Mouse (Mus musculus): Measurements from ENCODE around the gene Idh2. TPM values are rescaled to one million over a fixed set of nuclear protein-coding genes. Genes with fewer than 3 reads are reported as not detected.
A peak's percentile ranks its signal among the peaks of the same experiment; 100 is the strongest.

Idh2 gene
- 299 and 313 TPM in 2 replicates for polyA plus RNA-seq (2016; fragmentation: Nextera tagmentation; extraction: Ambion mirVana)

DNA sequence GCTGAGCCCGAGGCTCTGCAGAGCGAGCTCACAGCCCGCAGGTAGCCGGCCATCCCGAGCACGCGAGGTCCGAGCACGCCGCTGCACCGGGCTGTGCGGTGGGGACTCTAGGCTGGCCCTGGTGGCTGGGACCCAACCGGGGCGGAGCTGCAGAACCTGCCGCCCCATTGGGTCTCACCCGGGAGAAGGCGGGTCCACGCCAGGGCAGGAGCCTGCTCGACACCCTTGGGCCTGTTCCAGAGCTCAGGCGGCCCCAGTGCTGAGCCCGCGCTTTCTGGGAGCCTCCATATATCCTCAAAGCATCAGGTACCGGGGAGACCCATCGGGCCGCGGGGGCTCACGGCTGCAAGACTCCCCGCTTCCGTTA lies at the start of gene Idh2:
TSS of gene Idh2 (minus strand) at position 169 of the 367 bp plus-strand sequence.
- H3K4me1 ChIP-seq = peaks cover 25% of the 10 kb centered on the region
- H3K36me3 ChIP-seq = no peaks in the 10 kb centered on the region

DNA sequence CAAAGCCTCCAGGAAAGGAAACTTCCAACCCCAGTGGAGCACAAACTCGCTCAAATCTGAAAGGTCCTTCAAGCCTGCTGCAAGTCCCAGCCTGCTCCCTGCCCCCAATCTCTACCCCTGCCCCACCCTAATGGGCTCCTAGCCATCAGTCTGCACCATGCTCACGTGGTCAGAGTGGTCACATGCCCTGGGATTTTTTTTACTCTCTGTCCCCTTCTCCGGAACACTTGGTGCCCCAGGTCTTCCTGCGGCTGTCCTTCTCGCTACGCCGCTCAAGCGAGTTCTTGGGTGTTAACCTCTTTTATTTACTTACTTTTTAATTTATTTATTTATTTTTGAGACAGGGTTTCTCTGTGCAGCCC lies 45.7 kb upstream of the Idh2 start:
- Histone ChIP-seq H3K9me3 (no peaks in the 10 kb centered on the region), H3K36me3 (no peaks in the 10 kb centered on the region), H3K4me3 (no peak overlapping the region), H3K4me1 (peaks cover 5% of the 10 kb centered on the region), H3K27ac (no peak overlapping the region), H3K4me2 (replicated peaks) (no peak overlapping the region), H3K9ac (no peak overlapping the region), H3K27me3 (replicated peaks) (no peaks in the 10 kb centered on the region)
- 78% methylated on average over 8 of the region's 8 CpGs for WGBS
- no peak for ATAC-seq (ENCODE audit: low FRiP score, low read depth)

More for the DNA sequence above, at the start of gene Idh2:
- peak within 1 kb of the TSS; percentile 83 for H3K4me2 ChIP-seq (replicated peaks)
- peak; percentile 96 for ATAC-seq (ENCODE audit: low FRiP score, low read depth)
- H3K9me3 ChIP-seq = no peaks in the 10 kb centered on the region
- no peaks in the 10 kb centered on the region for H3K27me3 ChIP-seq (replicated peaks)
- peak within 1 kb of the TSS; percentile 98 for H3K9ac ChIP-seq
- peak within 1 kb of the TSS; percentile 82 for H3K27ac ChIP-seq
- peak within 1 kb of the TSS; percentile 92 for H3K4me3 ChIP-seq
- 0% methylated on average over 29 of the region's 29 CpGs for whole genome bisulfite sequencing

DNA sequence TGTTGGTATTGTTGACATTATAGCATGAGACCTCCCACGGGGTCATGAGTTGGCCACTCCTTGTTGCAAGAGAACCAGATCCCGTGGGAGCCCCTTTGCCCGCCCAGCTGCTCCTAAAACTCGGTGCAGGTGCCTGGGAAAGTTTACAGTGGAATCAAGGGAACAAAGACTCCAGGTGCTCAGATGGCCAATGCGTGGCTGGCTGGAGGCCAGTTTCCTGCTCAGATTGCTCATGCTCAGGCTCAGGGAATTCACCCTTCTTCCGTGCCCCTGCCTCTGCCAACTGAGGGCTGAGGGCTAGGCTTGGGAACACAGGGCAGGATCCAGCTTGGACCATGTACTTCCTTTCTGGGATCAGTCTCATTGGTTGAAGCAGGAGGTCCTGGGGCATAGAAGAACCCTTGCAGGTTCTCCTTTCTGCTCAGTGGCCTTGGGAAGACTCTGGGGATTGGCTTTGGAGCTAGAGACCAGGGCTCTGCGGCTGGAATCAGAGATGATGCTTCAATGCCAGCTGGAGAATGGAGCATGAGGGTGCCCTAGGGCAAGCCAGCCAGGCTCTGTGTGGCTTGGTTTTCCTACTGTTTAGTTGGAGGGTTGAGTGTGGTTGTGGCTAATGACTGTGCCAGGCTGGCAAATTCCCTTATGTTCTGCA lies 45.2 kb upstream of the Idh2 start:
- Histone ChIP-seq H3K9me3 (no peaks in the 10 kb centered on the region), H3K4me3 (no peak overlapping the region), H3K4me2 (replicated peaks) (no peak overlapping the region), H3K27ac (no peak overlapping the region), H3K27me3 (replicated peaks) (no peaks in the 10 kb centered on the region), H3K4me1 (peaks cover 5% of the 10 kb centered on the region), H3K9ac (no peak overlapping the region), H3K36me3 (no peaks in the 10 kb centered on the region)
- no peak for ATAC-seq (ENCODE audit: low FRiP score, low read depth)
- WGBS = 80% methylated on average over 7 of the region's 7 CpGs

DNA sequence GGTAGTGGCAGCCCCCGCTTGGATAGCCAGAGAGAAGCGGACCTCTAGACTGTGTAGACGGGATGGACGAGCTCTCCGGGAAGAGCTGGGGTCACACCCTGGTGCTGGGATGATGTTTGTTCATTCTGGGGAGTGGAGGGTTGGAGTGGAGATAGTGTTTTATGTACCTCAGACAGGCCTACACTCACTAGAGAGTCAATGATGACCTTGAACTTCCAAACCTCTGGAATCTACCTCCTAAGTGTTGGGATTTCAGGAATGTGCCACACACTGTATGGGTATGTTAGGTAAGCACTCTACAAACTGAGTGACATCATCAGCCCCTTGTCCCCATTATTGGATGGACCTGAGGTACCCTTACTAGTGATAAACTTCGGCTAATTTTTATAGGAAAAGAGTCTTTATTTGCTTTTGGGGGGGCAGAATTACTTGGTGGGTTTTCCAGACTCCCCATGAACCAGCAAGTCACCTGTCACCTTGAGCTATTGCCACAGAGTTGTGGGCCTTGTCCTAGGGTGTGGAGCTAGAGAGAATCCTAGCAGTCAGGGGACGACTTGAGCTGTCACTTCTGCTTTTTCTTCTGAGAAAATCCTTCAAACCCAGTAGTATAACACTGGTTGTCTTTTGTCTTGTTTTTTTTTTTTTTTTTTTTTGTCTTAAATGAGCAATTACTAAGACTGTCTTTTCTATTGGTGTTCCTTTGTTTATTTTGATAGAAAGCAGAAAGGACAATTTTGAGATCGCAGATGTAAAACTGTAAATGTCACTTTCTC lies 43.5 kb upstream of the Idh2 start:
- 87% methylated on average over 8 of the region's 8 CpGs for WGBS
- no peak overlapping the region for H3K27ac ChIP-seq
- H3K4me1 ChIP-seq = peaks cover 5% of the 10 kb centered on the region
- H3K9me3 ChIP-seq = no peaks in the 10 kb centered on the region
- H3K27me3 ChIP-seq (replicated peaks) = no peaks in the 10 kb centered on the region
- H3K9ac ChIP-seq = no peak overlapping the region
- H3K4me3 ChIP-seq = no peak overlapping the region
- H3K36me3 ChIP-seq = no peaks in the 10 kb centered on the region
- H3K4me2 ChIP-seq (replicated peaks) = no peak overlapping the region
- no peak for ATAC-seq (ENCODE audit: low FRiP score, low read depth)

DNA sequence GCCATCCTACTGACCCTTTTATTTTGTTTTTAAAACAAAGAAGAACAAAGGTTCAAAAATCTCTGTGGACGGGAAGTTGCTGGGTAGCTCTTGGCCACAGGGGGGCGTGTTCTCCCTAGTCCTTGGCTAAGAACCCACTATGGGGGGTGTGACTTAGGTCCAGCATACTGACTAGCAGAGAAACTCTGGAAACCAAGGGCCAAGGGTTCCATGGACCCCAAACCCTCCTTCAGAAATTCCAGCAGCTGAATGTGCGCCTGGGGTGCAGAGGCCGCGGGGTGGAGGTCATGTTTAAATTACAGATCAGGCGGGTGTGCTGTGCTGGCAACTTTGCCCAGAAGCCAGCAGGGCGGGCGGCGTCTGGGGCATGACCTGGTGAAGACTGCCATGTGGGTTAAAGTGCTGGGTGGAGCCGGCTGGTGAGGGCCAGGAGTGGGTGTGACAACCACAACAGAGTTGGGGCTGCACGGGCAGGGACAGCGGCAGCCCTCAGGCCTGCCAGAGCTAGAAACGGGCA lies 41.6 kb upstream of the Idh2 start:
- no peak for ATAC-seq (ENCODE audit: low FRiP score, low read depth)
- Histone ChIP-seq H3K9me3 (no peaks in the 10 kb centered on the region), H3K4me3 (no peak overlapping the region), H3K27ac (no peak overlapping the region), H3K36me3 (no peaks in the 10 kb centered on the region), H3K4me1 (peaks cover 5% of the 10 kb centered on the region), H3K4me2 (replicated peaks) (no peak overlapping the region), H3K27me3 (replicated peaks) (no peaks in the 10 kb centered on the region), H3K9ac (no peak overlapping the region)
- 52% methylated on average over 13 of the region's 13 CpGs for WGBS

DNA sequence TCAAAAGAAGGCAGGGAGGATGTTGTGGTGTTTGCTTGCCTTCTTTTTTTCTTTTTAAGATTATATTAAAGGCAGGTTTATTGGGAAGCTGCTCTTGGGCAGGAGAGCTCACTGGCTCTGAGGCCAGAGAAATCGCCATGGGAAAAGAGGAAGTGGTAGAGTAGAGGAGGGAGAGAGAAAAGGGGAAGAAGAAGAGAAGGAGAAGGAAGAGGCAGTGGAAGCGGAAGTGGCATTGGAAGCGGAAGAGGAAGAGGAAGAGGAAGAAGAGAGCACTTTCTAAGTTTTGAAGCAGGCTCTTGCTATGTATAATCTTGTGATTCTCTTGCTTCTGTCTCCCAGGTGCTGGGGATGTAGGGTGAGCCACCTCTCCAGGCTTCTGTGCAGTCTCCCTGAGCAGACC lies 39.5 kb upstream of the Idh2 start:
- H3K36me3 ChIP-seq = no peaks in the 10 kb centered on the region

DNA sequence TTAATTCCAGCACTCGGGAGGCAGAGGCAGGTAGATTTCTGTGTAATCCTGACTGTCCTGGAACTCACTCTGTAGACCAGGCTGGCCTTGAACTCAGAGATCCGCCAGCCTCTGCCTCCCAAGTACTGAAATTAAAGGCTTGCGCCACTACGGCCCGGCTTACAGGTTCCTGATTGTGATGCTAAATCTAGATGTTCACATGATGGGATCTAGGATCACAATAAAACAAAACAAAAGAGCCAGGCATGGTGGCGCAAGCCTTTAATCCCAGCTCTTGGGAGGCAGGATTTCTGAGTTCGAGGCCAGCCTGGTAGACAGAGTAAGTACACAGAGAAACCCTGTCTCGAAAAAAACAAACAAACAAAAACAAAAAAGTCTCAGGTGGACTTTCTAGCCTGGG lies 37.6 kb upstream of the Idh2 start:
- no peak overlapping the region for H3K4me2 ChIP-seq (replicated peaks)
- H3K36me3 ChIP-seq = no peaks in the 10 kb centered on the region
- no peak overlapping the region for H3K4me3 ChIP-seq
- no peaks in the 10 kb centered on the region for H3K9me3 ChIP-seq
- 94% methylated on average over 8 of the region's 8 CpGs for WGBS
- no peaks in the 10 kb centered on the region for H3K27me3 ChIP-seq (replicated peaks)
- no peak for ATAC-seq (ENCODE audit: low FRiP score, low read depth)
- H3K9ac ChIP-seq = no peak overlapping the region
- H3K27ac ChIP-seq = no peak overlapping the region
- peaks cover 5% of the 10 kb centered on the region for H3K4me1 ChIP-seq

More for the DNA sequence above, 39.5 kb upstream of the Idh2 start:
- H3K27me3 ChIP-seq (replicated peaks) = no peaks in the 10 kb centered on the region
- peaks cover 5% of the 10 kb centered on the region for H3K4me1 ChIP-seq
- H3K27ac ChIP-seq = no peak overlapping the region
- no peak for ATAC-seq (ENCODE audit: low FRiP score, low read depth)
- no peak overlapping the region for H3K4me3 ChIP-seq
- H3K4me2 ChIP-seq (replicated peaks) = no peak overlapping the region
- H3K9ac ChIP-seq = no peak overlapping the region
- H3K9me3 ChIP-seq = no peaks in the 10 kb centered on the region
- 89% methylated on average over 3 of the region's 3 CpGs for WGBS

DNA sequence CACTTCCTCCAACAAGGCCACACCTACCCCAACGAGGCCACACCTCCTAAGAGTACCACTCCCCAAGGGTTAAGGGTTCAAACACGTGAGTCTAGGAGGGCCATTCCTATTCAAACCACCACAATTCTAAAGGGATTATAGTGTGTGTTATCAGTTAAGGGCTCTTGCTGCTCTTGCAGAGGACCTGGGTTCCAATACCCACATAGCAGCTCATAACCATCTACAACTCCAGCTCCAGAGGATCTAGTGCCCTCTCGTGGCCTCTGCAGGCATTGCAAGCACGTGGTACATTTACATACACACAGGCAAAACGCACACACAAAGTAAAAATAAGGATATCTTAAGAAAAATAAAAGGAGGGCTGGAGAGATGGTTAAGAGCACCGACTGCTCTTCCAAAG lies 37.0 kb upstream of the Idh2 start:
- Histone ChIP-seq H3K4me1 (peaks cover 4% of the 10 kb centered on the region), H3K27ac (no peak overlapping the region), H3K9me3 (no peaks in the 10 kb centered on the region), H3K27me3 (replicated peaks) (no peaks in the 10 kb centered on the region), H3K4me3 (no peak overlapping the region), H3K4me2 (replicated peaks) (no peak overlapping the region), H3K36me3 (no peaks in the 10 kb centered on the region), H3K9ac (no peak overlapping the region)
- no peak for ATAC-seq (ENCODE audit: low FRiP score, low read depth)
- WGBS = 64% methylated on average over 6 of the region's 6 CpGs

DNA sequence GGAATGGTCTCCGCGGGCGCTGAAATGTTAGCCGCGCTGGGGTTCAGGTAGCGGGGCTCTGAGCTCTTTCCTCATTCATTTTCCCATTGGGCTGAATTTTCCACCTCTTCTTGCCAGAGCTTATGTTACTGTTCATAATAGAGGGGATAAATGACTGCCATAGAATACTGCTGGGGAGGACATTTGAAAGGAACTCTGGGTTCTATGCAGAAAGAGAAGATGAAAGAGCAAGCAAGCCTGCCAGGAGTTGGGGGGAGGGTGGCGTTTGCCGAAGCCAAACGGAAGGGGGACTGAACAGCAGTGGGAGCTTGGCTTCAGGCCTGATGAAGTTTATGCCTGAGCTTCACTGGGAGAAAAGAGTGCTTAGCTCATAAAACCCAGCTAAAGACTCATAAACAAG lies 34.2 kb upstream of the Idh2 start:
- H3K27ac ChIP-seq = no peak overlapping the region
- no peak overlapping the region for H3K4me3 ChIP-seq
- H3K4me1 ChIP-seq = no peaks in the 10 kb centered on the region
- ATAC-seq (ENCODE audit: low FRiP score, low read depth) = no peak
- 61% methylated on average over 9 of the region's 9 CpGs for WGBS
- H3K36me3 ChIP-seq = no peaks in the 10 kb centered on the region
- H3K9me3 ChIP-seq = no peaks in the 10 kb centered on the region
- no peak overlapping the region for H3K4me2 ChIP-seq (replicated peaks)
- no peaks in the 10 kb centered on the region for H3K27me3 ChIP-seq (replicated peaks)
- H3K9ac ChIP-seq = no peak overlapping the region

DNA sequence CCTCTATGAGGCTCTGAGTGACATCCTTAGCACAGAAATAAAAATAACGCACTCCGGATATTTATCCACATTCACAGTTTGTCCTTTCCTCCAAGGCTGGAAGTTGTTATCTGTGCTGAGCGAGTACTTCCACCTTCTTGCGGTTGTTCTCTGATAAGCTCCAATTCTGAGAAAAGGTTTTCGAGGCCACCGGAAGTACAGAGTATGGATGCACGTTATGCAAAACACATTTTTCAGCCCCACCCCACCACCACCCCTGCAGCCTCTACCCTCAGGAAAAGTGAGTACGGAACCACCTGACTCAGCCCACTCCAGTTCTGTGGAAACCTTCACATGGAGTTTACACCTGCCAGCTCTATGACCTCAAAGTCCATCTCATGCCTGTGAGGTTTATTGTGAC lies 30.9 kb upstream of the Idh2 start:
- Histone ChIP-seq H3K9ac (no peak overlapping the region), H3K9me3 (no peaks in the 10 kb centered on the region), H3K4me1 (peaks cover 10% of the 10 kb centered on the region; the same call in 1 of the 2 replicates), H3K4me2 (replicated peaks) (no peak overlapping the region), H3K4me3 (no peak overlapping the region), H3K36me3 (no peaks in the 10 kb centered on the region), H3K27ac (no peak overlapping the region), H3K27me3 (replicated peaks) (no peaks in the 10 kb centered on the region)
- no peak for ATAC-seq (ENCODE audit: low FRiP score, low read depth)
- WGBS = 93% methylated on average over 8 of the region's 8 CpGs

DNA sequence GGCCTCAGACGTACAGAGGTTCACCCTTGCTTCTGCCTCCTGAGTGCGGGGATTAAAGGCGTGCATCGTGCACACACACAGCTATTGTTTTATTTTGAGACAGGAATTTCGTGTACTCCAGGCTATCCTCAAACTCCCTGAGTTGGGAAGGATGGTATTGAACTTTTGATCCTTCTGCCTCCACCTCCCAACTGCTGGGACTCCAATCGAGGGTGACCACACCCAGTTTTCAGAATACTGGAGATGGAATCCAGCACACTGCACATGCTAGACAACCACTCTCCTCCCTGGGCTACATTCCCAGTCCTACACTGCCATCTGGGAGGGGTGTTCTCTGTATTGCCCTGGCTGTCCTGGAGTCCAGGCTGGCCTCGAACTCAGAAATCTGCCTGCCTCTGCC lies 29.5 kb upstream of the Idh2 start:
- Histone ChIP-seq H3K27ac (no peak overlapping the region), H3K9me3 (no peaks in the 10 kb centered on the region), H3K4me1 (peaks cover 13% of the 10 kb centered on the region; the same call in 1 of the 2 replicates), H3K27me3 (replicated peaks) (no peaks in the 10 kb centered on the region), H3K36me3 (no peaks in the 10 kb centered on the region), H3K4me2 (replicated peaks) (no peak overlapping the region), H3K4me3 (no peak overlapping the region), H3K9ac (no peak overlapping the region)
- WGBS = 89% methylated on average over 7 of the region's 7 CpGs
- ATAC-seq (ENCODE audit: low FRiP score, low read depth) = no peak

DNA sequence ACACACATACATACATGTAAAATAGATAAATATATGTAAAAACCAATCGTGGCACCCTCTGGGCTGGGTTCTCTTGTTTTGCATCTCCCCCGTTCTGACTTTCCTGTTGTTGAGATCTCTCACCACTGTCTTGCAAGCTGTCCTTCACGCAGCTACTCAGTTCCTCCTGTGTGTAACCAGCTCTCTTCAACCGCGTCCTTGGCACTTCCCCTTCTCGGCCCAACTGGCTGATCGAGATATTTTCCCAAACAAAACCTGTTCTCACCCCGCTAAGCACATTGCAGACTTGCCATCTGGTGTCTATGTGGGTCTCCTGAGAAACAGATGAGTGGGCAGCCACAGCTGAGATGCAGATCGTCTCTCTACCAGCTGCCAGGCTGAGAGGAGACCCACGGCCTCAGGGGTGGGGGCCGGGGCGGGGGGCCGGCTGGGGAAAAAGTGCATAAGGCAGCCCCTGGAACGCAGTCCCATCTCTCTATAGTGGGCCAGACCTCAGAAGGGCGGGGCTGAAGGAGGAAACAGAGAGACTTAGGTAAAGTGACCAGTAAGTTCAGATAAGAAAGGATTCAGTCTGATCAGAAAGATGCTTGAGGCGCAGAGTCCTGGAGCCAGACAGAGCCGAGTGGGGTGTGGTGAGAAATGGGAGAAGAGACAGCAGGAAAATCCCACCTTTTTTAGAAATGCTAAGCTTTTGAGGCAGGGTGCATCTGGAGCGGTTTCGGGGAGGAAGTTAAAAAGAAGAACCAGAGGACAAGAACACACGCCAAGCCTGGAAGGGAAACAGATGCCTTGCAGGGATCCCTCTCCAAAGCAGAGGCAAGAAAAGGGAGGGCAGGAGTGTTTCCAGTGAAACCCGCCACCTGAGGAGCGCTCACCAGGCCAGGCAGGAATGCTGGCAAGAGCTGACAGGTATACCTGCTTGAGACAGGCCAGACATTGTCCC lies 28.4 kb upstream of the Idh2 start:
- no peaks in the 10 kb centered on the region for H3K9me3 ChIP-seq
- H3K4me1 ChIP-seq = peaks cover 13% of the 10 kb centered on the region; the same call in 1 of the 2 replicates
- no peak overlapping the region for H3K4me3 ChIP-seq
- H3K36me3 ChIP-seq = no peaks in the 10 kb centered on the region
- H3K9ac ChIP-seq = 0 out of 2 replicates have a peak overlapping the region, but pooled peaks have one; percentile 13
- H3K4me2 ChIP-seq (replicated peaks) = peak overlapping the region; percentile 7; the same call in 1 of the 2 replicates
- 45% methylated on average over 22 of the region's 22 CpGs for WGBS
- ATAC-seq (ENCODE audit: low FRiP score, low read depth) = peak; percentile 52; the same call in 1 of the 2 replicates
- H3K27me3 ChIP-seq (replicated peaks) = no peaks in the 10 kb centered on the region
- H3K27ac ChIP-seq = 0 out of 2 replicates have a peak overlapping the region, but pooled peaks have one; percentile 0

All from neural tube, embryonic 12.5 days (tissue).